In the genomic region with DNA sequence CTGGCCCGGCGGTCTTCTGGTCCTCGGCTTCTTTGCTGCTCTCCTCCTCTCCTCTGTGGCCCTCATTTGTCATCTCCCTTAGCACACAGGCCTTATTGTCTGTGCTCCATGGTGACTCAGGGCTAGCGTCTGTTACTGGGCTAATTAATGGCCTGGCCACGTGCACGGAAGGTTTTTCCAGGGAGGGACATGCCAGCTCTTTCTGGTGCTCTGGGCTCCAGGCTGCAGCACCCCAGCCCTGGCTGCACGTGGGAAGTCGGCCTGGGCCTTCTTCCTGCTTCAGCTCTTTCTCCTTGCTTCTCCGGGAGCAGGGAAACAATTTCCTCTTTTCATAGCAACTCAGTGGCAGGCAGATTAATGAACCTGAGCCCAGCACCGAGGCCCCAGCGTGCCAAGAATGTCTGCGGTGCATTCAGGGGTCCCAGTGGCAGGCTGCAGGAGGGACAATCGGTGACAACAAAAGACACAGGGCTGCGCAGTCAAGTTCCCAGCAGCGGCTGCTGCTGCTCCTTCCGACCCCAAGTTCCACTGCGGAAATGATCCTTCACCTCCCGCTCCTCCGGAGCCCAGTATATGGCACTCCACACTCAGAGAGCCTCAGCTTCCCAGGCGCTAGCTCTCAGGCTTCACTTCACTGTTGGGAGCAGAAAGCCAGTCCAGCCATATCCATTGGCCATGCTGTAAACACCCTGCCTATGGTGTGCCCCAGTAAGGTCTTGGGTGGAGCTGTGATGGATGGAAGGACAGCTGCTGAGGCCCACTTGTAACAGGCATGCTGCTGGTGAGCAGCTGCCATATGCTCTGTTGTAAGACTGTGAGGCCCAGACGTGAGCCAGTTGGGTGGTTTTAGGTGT, we compare ENCODE assay signal across 8 mouse cellular contexts.
DNase-seq lines count a peak whose midpoint lies in the region; ATAC-seq lines count a peak whose summit lies in the region.

No protein-coding gene starts in this region.

- no peak for DNase-seq in heart, adult 18-20 months
- peak; percentile 39 to 43 for DNase-seq in cerebellum, postnatal 14 days
- peak; percentile 38 to 67 for DNase-seq in frontal cortex, postnatal 14 days (ENCODE audit: low spot score in 2 of 2)
- peak; percentile 4 to 35 for DNase-seq in kidney, postnatal 36 days
- peak; percentile 36 for DNase-seq in liver, embryonic 11.5 days (ENCODE audit: low spot score)
- DNase-seq in right cerebral cortex, postnatal 36 days (ENCODE audit: low spot score in 2 of 2), result peak; percentile 48 to 59
- DNase-seq in spleen, postnatal 4 days (ENCODE audit: low spot score in 2 of 2), result no peak

- H3K27ac ChIP-seq in heart, embryonic 12.5 days (ENCODE audit: poor library complexity, severe bottlenecking), result peak overlapping the region; percentile 43; the same call in 1 of the 2 replicates
- peak overlapping the region; percentile 52; the same call in 1 of the 2 replicates for H3K27ac ChIP-seq in liver, embryonic 11.5 days (ENCODE audit: low read depth, low read length)

- peak overlapping the region; percentile 16 for H3K4me2 ChIP-seq in heart, embryonic 12.5 days
- no peak overlapping the region for H3K4me2 ChIP-seq in liver, embryonic 11.5 days

- no peak overlapping the region for H3K4me3 ChIP-seq in heart, embryonic 12.5 days
- no peak overlapping the region for H3K4me3 ChIP-seq in liver, embryonic 11.5 days (ENCODE audit: low read depth, low read length)

- H3K4me1 ChIP-seq in heart, embryonic 12.5 days (replicated peaks), result peaks cover 11% of the 10 kb centered on the region
- H3K4me1 ChIP-seq in liver, embryonic 11.5 days (replicated peaks; ENCODE audit: control insufficient read depth, insufficient read depth, low read length), result peaks cover 2% of the 10 kb centered on the region; the same call in 1 of the 2 replicates

- WGBS in heart, embryonic 12.5 days, result 44% methylated on average over 21 of the region's 21 CpGs
- 38% methylated on average over 21 of the region's 21 CpGs for WGBS in liver, embryonic 11.5 days

- peak overlapping the region; percentile 24; the same call in 1 of the 2 replicates for H3K9ac ChIP-seq in heart, embryonic 12.5 days
- H3K9ac ChIP-seq in liver, embryonic 11.5 days (ENCODE audit: low read depth, low read length), result 0 out of 2 replicates have a peak overlapping the region, but pooled peaks have one; percentile 25

- H3K27me3 ChIP-seq in heart, embryonic 12.5 days (replicated peaks), result no peaks in the 10 kb centered on the region
- H3K27me3 ChIP-seq in liver, embryonic 11.5 days (replicated peaks; ENCODE audit: control insufficient read depth, insufficient read depth, low read length), result no peaks in the 10 kb centered on the region

- no peak for ATAC-seq in heart, embryonic 12.5 days (ENCODE audit: insufficient number of reproducible peaks, low FRiP score)
- no peak for ATAC-seq in liver, embryonic 11.5 days (replicated peaks; ENCODE audit: low FRiP score)

- H3K9me3 ChIP-seq in heart, embryonic 12.5 days (replicated peaks), result peaks cover 10% of the 10 kb centered on the region; the same call in 1 of the 2 replicates
- H3K9me3 ChIP-seq in liver, embryonic 11.5 days (ENCODE audit: control insufficient read depth, low read length), result no peaks in the 10 kb centered on the region

- H3K36me3 ChIP-seq in heart, embryonic 12.5 days, result no peaks in the 10 kb centered on the region
- H3K36me3 ChIP-seq in liver, embryonic 11.5 days (ENCODE audit: control insufficient read depth, insufficient read depth, low read length), result no peaks in the 10 kb centered on the region

Comparison
In these comparisons a context has a peak if more than half of its experiments do, and no peak if none do; other contexts are left out.
1. DNase-seq: peak in cerebellum, postnatal 14 days (2 of 2), frontal cortex, postnatal 14 days (2 of 2), kidney, postnatal 36 days (2 of 2), liver, embryonic 11.5 days (single experiment) and right cerebral cortex, postnatal 36 days (2 of 2); none in heart, adult 18-20 months (0 of 2) and spleen, postnatal 4 days (0 of 2).